Mouse (Mus musculus) kidney, adult 10 weeks (tissue): Measurements from ENCODE around the gene Ebf1. TPM values are rescaled to one million over a fixed set of nuclear protein-coding genes. Genes with fewer than 3 reads are reported as not detected.

Experiments
- polyA plus RNA-seq: library from polyadenylated mRNA; stranded (reverse); fragments of 350-450 nt; fragmentation: Illumina TruSeq; extraction: RNeasy Lipid Tissue Mini Kit (QIAGEN cat#74804); gene quantifications from one replicate; pipeline ENCODE4 v1.2.3, GENCODE M21; 2014; ENCODE audit warnings: low read depth, low replicate concordance

The Ebf1 gene
- 7.5 TPM for polyA plus RNA-seq

GRCm38 (mm10) chr11:44616788-44617712 lies at the start of gene Ebf1:
TSS of gene Ebf1 (plus strand) at chr11:44617317.

Other genes with a start within 250 kb of the Ebf1 start
- not detected for gene Il12b, start 217.3 kb upstream of the Ebf1 start, polyA plus RNA-seq
- 124 TPM for gene Ublcp1, start 146.8 kb upstream of the Ebf1 start, polyA plus RNA-seq
- gene Rnf145, start 98.4 kb upstream of the Ebf1 start, polyA plus RNA-seq, result 37.6 TPM